Mouse (Mus musculus) ES-CJ7 (cell line): ENCODE measurements around the gene Tns4.

Experiments
- DNase-seq: peaks from one replicate; pipeline ENCODE4 v3.0.0; 2011; ENCODE audit warnings: low read depth, low spot score

Tns4 gene

GRCm38 (mm10) chr11:99089077-99089601 lies at the start of gene Tns4:
Tns4 (minus strand) TSS chr11:99089306.
- DNase-seq = no peak

- DNase-seq = no peak
These were observed 48.3 kb upstream of the Tns4 start for GRCm38 (mm10) chr11:99137385-99137784.

- DNase-seq = no peak
These were observed 47.9 kb upstream of the Tns4 start for GRCm38 (mm10) chr11:99136961-99137360.

GRCm38 (mm10) chr11:99136361-99136760 lies 47.3 kb upstream of the Tns4 start:
- DNase-seq = no peak

GRCm38 (mm10) chr11:99135047-99135440 lies 45.9 kb upstream of the Tns4 start:
- DNase-seq = no peak

GRCm38 (mm10) chr11:99134266-99135046 lies 45.4 kb upstream of the Tns4 start:
- peak; percentile 68 for DNase-seq

- no peak for DNase-seq
These were observed 44.3 kb upstream of the Tns4 start for GRCm38 (mm10) chr11:99133285-99133897.

- peak; percentile 71 for DNase-seq
These were observed 43.1 kb upstream of the Tns4 start for GRCm38 (mm10) chr11:99132091-99132730.

GRCm38 (mm10) chr11:99131463-99131840 lies 42.3 kb upstream of the Tns4 start:
- DNase-seq = no peak

GRCm38 (mm10) chr11:99130736-99131462 lies 41.8 kb upstream of the Tns4 start:
- no peak for DNase-seq

- DNase-seq = no peak
These were observed 40.2 kb upstream of the Tns4 start for GRCm38 (mm10) chr11:99129287-99129686.

- DNase-seq = no peak
These were observed 38.9 kb upstream of the Tns4 start for GRCm38 (mm10) chr11:99127785-99128682.

- no peak for DNase-seq
These were observed 37.6 kb upstream of the Tns4 start for GRCm38 (mm10) chr11:99126482-99127253.

GRCm38 (mm10) chr11:99124635-99125029 lies 35.5 kb upstream of the Tns4 start:
- no peak for DNase-seq

- DNase-seq = peak; percentile 88
These were observed 35.0 kb upstream of the Tns4 start for GRCm38 (mm10) chr11:99123977-99124634.

- DNase-seq = peak; percentile 64
These were observed 33.6 kb upstream of the Tns4 start for GRCm38 (mm10) chr11:99122703-99123102.

GRCm38 (mm10) chr11:99121218-99121631 lies 32.1 kb upstream of the Tns4 start:
- DNase-seq = no peak

GRCm38 (mm10) chr11:99120524-99121217 lies 31.6 kb upstream of the Tns4 start:
- no peak for DNase-seq

- DNase-seq = no peak
These were observed 29.9 kb upstream of the Tns4 start for GRCm38 (mm10) chr11:99118963-99119362.
